Mouse (Mus musculus): ENCODE data around the gene Urah.

- TF ChIP-seq POLR2A (IDR thresholded peaks at IDR 0.05; ENCODE audit: control insufficient read depth, extremely low read depth, insufficient read depth, low read length, poor library complexity) (no peak), CTCF (IDR thresholded peaks at IDR 0.05; ENCODE audit: borderline replicate concordance, control insufficient read depth, extremely low read depth, insufficient read depth, low read length, poor library complexity) (no peak)
These were observed 13.5 kb upstream of the Urah start for GRCm38 (mm10) chr7:140821305-140821652.
